Mouse (Mus musculus) heart, embryonic 16.5 days (tissue): ENCODE measurements around the gene E2f8. TPM values are rescaled to one million over a fixed set of nuclear protein-coding genes. Genes with fewer than 3 reads are reported as not detected.

Source experiments
- ATAC-seq: fragments of 200-750 bp; cut with Nextera tagmentation; replicated peaks from 2 replicates; pipeline ENCODE4 v1.8.0; 2017; ENCODE audit warnings: moderate number of reproducible peaks; ENCODE audit not compliant: insufficient read depth, low FRiP score; ENCODE audit errors: extremely low read depth
- H3K27ac ChIP-seq: fragments of 300-500 bp; sonication (generic); 2 replicates; pipeline ENCODE4 v1.5.1; 2014; ENCODE audit warnings: mild to moderate bottlenecking, low read length, control low read depth, moderate library complexity
- H3K27me3 ChIP-seq: fragments of 300-500 bp; sonication (generic); 2 replicates; pipeline ENCODE4 v1.6.1; 2014; ENCODE audit warnings: low read length, mixed read lengths; ENCODE audit not compliant: control insufficient read depth, insufficient read depth
- H3K36me3 ChIP-seq: fragments of 300-500 bp; sonication (generic); 2 replicates; pipeline ENCODE4 v1.6.1; 2014; ENCODE audit not compliant: control insufficient read depth, insufficient read depth
- H3K4me1 ChIP-seq: fragments of 300-500 bp; sonication (generic); 2 replicates; pipeline ENCODE4 v1.6.1; 2014; ENCODE audit warnings: low read length, mixed read lengths; ENCODE audit not compliant: control insufficient read depth, insufficient read depth
- H3K4me2 ChIP-seq: fragments of 300-500 bp; sonication (generic); 2 replicates; pipeline ENCODE4 v1.6.1; 2014; ENCODE audit warnings: low read depth, mild to moderate bottlenecking, control low read depth, low read length
- H3K4me3 ChIP-seq: fragments of 300-500 bp; sonication (generic); 2 replicates; pipeline ENCODE4 v1.5.1; 2014; ENCODE audit warnings: mild to moderate bottlenecking, control low read depth, low read length
- H3K9ac ChIP-seq: fragments of 300-500 bp; sonication (generic); 2 replicates; pipeline ENCODE4 v1.6.1; 2014; ENCODE audit warnings: low read length, control low read depth
- H3K9me3 ChIP-seq: fragments of 300-500 bp; sonication (generic); replicated peaks from 2 replicates; pipeline ENCODE4 v1.6.1; 2016; ENCODE audit warnings: low read length; ENCODE audit not compliant: control insufficient read depth
- WGBS: fragments of 180-500 bp; shearing (Covaris S2); extraction: QIAGEN DNeasy Blood & Tissue Kit; methylation state at CpG from one replicate; pipeline ENCODE4 v1.1.7; 2014; 5-methylcytosine and 5-hydroxymethylcytosine counted together
- polyA plus RNA-seq: library from polyadenylated mRNA; unstranded; fragments of >200 nt; fragmentation: Nextera tagmentation; extraction: Ambion mirVana; gene quantifications from 2 replicates; pipeline ENCODE4 v1.2.1, GENCODE M21; 2015

Gene E2f8
- polyA plus RNA-seq, 1 experiment from 2014 or later, result 17.7 TPM

GRCm38 (mm10) chr7:48825170-48825569 lies 56.2 kb downstream of the E2f8 start:
- Histone ChIP-seq H3K27ac (peak overlapping the region; percentile 46), H3K4me1 (peaks cover 25% of the 10 kb centered on the region), H3K9me3 (no peaks in the 10 kb centered on the region)

GRCm38 (mm10) chr7:48824671-48825070 lies 56.7 kb downstream of the E2f8 start:
- no peak overlapping the region for H3K4me3 ChIP-seq
- no peaks in the 10 kb centered on the region for H3K9me3 ChIP-seq
- no peak overlapping the region for H3K9ac ChIP-seq
- peaks cover 25% of the 10 kb centered on the region for H3K36me3 ChIP-seq
- no peak; the same call in 1 of the 2 replicates for ATAC-seq
- 39% methylated on average over 1 of the region's 1 CpGs for WGBS
- peaks cover 21% of the 10 kb centered on the region for H3K4me1 ChIP-seq
- no peak overlapping the region for H3K4me2 ChIP-seq
- H3K27me3 ChIP-seq, result no peaks in the 10 kb centered on the region
- H3K27ac ChIP-seq, result peak overlapping the region; percentile 46

More at GRCm38 (mm10) chr7:48825170-48825569, 56.2 kb downstream of the E2f8 start:
- H3K27me3 ChIP-seq, result no peaks in the 10 kb centered on the region
- ATAC-seq, result peak; percentile 68
- WGBS, result 36% methylated on average over 6 of the region's 6 CpGs
- H3K36me3 ChIP-seq, result peaks cover 23% of the 10 kb centered on the region
- no peak overlapping the region for H3K9ac ChIP-seq
- no peak overlapping the region for H3K4me3 ChIP-seq
- H3K4me2 ChIP-seq, result no peak overlapping the region

- ATAC-seq, result no peak
- no peak overlapping the region for H3K9ac ChIP-seq
- H3K4me3 ChIP-seq, result no peak overlapping the region
- WGBS, result 95% methylated on average over 3 of the region's 3 CpGs
- H3K36me3 ChIP-seq, result peaks cover 30% of the 10 kb centered on the region
- H3K4me1 ChIP-seq, result peaks cover 16% of the 10 kb centered on the region
- no peak overlapping the region for H3K27ac ChIP-seq
- no peak overlapping the region for H3K4me2 ChIP-seq
- no peaks in the 10 kb centered on the region for H3K9me3 ChIP-seq
- H3K27me3 ChIP-seq, result no peaks in the 10 kb centered on the region
These were observed 57.8 kb downstream of the E2f8 start for GRCm38 (mm10) chr7:48823621-48824020.

GRCm38 (mm10) chr7:48821654-48822053 lies 59.7 kb downstream of the E2f8 start:
- Histone ChIP-seq H3K4me2 (no peak overlapping the region), H3K9ac (no peak overlapping the region), H3K4me3 (no peak overlapping the region), H3K4me1 (peaks cover 15% of the 10 kb centered on the region), H3K36me3 (peaks cover 24% of the 10 kb centered on the region), H3K9me3 (no peaks in the 10 kb centered on the region), H3K27ac (no peak overlapping the region), H3K27me3 (no peaks in the 10 kb centered on the region)
- no peak for ATAC-seq
- WGBS, result 88% methylated on average over 5 of the region's 5 CpGs

Other genes with a start within 250 kb of the E2f8 start
- not detected in 2 replicates for gene Mrgprb3, start 237.8 kb downstream of the E2f8 start, polyA plus RNA-seq
- gene Zdhhc13, start 92.6 kb downstream of the E2f8 start, polyA plus RNA-seq, result 30.5 and 33.6 TPM in 2 replicates
- gene Csrp3, start 33.6 kb downstream of the E2f8 start, polyA plus RNA-seq, result 1,973 and 1,982 TPM in 2 replicates
- gene Nav2, start 27.1 kb upstream of the E2f8 start, polyA plus RNA-seq, result 33.9 and 34.2 TPM in 2 replicates